Mouse (Mus musculus) hindbrain, embryonic 12.5 days (tissue): ENCODE measurements around the gene Rassf5. TPM values are rescaled to one million over a fixed set of nuclear protein-coding genes. Genes with fewer than 3 reads are reported as not detected.
A peak's percentile ranks its signal among the peaks of the same experiment; 100 is the strongest.

Experiments used
- ATAC-seq: fragments of 200-750 bp; cut with Nextera tagmentation; 2 replicates; pipeline ENCODE4 v1.8.0; 2017; ENCODE audit warnings: moderate TSS enrichment; ENCODE audit not compliant: low FRiP score
- H3K27ac ChIP-seq: fragments of 300-500 bp; sonication (generic); 2 replicates; pipeline ENCODE4 v1.5.1; 2016; ENCODE audit warnings: mild to moderate bottlenecking
- H3K27me3 ChIP-seq: fragments of 300-500 bp; sonication (generic); 2 replicates; pipeline ENCODE4 v1.6.1; 2016; ENCODE audit warnings: mild to moderate bottlenecking
- H3K36me3 ChIP-seq: fragments of 300-500 bp; sonication (generic); 2 replicates; pipeline ENCODE4 v1.6.1; 2016; ENCODE audit warnings: mild to moderate bottlenecking
- H3K4me1 ChIP-seq: fragments of 300-500 bp; sonication (generic); 2 replicates; pipeline ENCODE4 v1.6.1; 2016
- H3K4me2 ChIP-seq: fragments of 300-500 bp; sonication (generic); replicated peaks from 2 replicates; pipeline ENCODE4 v1.6.1; 2016; ENCODE audit warnings: mild to moderate bottlenecking
- H3K4me3 ChIP-seq: fragments of 300-500 bp; sonication (generic); 2 replicates; pipeline ENCODE4 v1.5.1; 2016; ENCODE audit warnings: mild to moderate bottlenecking
- H3K9ac ChIP-seq: fragments of 300-500 bp; sonication (generic); 2 replicates; pipeline ENCODE4 v1.6.1; 2016; ENCODE audit warnings: mild to moderate bottlenecking, moderate library complexity
- H3K9me3 ChIP-seq: fragments of 300-500 bp; sonication (generic); replicated peaks from 2 replicates; pipeline ENCODE4 v1.6.1; 2016; ENCODE audit warnings: mild to moderate bottlenecking
- WGBS: fragments of 180-500 bp; shearing (Covaris S2); methylation state at CpG from one replicate; pipeline ENCODE4 v1.1.7; 2016; 5-methylcytosine and 5-hydroxymethylcytosine counted together
- polyA plus RNA-seq: library from polyadenylated mRNA; unstranded; fragments of >200 nt; fragmentation: Nextera tagmentation; extraction: Ambion mirVana; gene quantifications from 2 replicates; pipeline ENCODE4 v1.2.1, GENCODE M21; 2016

Gene Rassf5
- polyA plus RNA-seq, 1 experiment from 2014 or later: 1.8 TPM

DNA sequence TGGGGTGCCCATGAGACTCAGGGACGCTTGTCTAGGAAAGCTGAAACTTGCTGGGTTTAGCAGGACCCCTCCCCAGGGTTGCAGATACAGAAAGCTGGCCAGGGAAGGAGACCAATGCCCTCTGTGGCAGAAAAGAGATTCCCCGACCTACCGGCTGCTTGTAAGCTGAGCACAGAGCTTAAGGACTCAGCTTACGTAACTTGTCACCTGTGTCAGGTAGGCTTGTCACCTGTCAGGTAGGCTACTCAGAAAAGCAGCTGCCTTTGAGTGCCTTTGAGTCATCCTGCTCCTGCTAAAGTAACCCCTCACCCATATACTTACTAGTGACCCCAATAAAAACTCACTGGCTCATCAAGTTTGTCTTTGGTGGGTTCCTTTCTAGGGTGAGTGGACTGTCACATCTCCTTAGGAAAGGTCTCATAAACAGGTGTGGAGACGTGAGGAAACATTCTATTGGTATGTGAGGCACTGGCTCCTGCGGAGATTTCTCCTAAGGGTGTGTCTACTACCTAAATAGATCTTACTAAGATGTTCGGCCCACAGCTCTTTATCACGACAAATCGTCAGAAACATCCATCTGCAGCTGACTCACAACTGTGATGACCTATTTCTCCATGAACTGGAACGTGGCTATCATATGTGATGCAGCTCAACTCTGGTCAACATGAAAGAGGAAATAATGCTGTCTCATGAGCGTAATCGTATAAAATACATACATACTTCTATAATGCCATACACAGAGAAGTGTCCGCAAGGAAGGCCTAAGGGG lies 23.1 kb downstream of the Rassf5 start:
- Histone ChIP-seq H3K36me3 (no peaks in the 10 kb centered on the region), H3K9me3 (no peaks in the 10 kb centered on the region), H3K27me3 (no peaks in the 10 kb centered on the region), H3K27ac (no peak overlapping the region), H3K4me1 (no peaks in the 10 kb centered on the region), H3K9ac (no peak overlapping the region), H3K4me3 (no peak overlapping the region), H3K4me2 (no peak overlapping the region)
- no peak for ATAC-seq
- 82% methylated on average over 13 of the region's 13 CpGs for WGBS

DNA sequence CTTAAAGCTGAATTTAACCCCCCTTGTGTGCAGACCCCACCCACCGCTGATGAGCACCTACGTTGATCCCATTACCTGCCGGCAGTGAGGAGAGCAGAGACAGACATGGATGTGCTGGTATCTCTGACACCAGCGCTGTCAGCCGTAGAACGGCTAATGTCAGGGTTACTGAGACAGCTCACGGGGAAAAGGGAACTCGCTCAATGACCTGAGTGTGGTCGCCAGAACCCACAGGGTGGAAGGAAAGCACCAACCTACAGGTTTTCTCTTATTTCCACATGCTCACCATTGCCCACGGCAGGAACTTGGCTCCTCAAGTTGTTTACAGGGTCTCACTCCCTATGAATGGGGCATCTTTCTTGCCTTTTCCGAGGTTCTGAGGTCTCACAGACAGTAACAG lies 26.1 kb downstream of the Rassf5 start:
- ATAC-seq: no peak
- Histone ChIP-seq H3K36me3 (no peaks in the 10 kb centered on the region), H3K27ac (no peak overlapping the region), H3K4me2 (no peak overlapping the region), H3K4me3 (no peak overlapping the region), H3K4me1 (no peaks in the 10 kb centered on the region), H3K27me3 (no peaks in the 10 kb centered on the region), H3K9me3 (no peaks in the 10 kb centered on the region), H3K9ac (no peak overlapping the region)
- WGBS: 88% methylated on average over 11 of the region's 11 CpGs

DNA sequence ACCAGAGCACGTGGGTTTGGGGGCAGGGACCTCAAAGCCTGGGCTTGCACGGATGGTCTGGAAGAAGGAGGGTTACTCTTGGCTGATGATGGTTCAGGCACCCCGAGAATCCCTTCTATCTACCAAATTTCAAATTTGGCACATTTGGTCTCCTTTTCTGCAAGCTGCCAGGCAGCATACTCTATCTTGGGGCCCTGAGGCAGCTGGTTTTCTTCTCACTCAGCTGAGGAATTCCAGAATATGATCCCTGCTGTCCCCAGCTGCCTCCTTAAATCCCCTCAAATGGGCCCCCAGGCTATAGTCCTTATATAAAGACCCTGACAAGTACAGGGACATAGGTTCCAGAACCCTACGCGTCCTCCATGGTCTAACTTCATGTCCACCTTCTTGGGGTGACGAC lies 31.7 kb downstream of the Rassf5 start:
- H3K4me3 ChIP-seq: no peak overlapping the region
- H3K4me2 ChIP-seq: no peak overlapping the region
- WGBS: 80% methylated on average over 6 of the region's 6 CpGs
- no peaks in the 10 kb centered on the region for H3K36me3 ChIP-seq
- no peaks in the 10 kb centered on the region for H3K27me3 ChIP-seq
- H3K27ac ChIP-seq: no peak overlapping the region
- H3K9me3 ChIP-seq: no peaks in the 10 kb centered on the region
- H3K4me1 ChIP-seq: 0 out of 2 replicates have a peak, but pooled peaks cover 5% of the 10 kb centered on the region
- no peak overlapping the region for H3K9ac ChIP-seq
- ATAC-seq: no peak

DNA sequence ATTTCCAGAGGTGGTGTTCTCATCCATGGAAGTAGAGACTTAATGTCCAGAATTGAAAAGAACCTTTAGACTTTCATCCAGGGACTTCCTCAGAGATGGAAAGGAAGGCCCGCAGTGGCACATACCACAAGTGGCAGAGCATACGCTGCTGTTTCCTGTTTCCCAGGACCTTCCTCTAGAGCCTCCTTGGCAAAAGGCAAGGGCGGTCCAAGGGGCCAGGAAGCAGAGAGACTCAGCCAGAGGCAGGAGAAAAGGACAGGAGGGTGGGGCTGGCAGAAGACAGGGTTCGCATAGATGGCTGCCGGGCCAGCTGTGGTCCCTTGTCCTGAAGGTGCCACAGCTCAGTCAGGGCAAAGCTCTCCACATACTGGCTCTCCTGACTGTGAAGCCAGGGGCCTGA lies 32.1 kb downstream of the Rassf5 start:
- no peak for ATAC-seq
- WGBS: 80% methylated on average over 5 of the region's 5 CpGs

DNA sequence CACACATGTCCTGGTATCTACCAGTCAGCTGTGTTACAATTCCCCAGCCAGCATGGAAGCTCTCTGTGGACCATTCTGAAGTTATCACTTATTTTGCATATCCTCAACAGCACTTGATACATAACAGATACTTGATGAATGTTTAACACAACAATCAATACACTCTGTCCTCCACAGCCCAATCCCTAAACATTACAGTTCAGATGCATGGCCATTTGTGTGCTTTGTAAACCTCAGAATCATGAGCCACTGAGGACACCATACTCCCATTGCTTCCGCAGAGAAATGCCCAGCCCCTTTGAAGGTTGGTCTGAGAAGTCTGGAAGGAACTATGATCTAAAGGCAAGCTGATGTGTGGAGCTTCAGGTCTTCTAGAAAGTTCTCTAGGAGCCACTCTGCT lies 33.4 kb downstream of the Rassf5 start:
- Histone ChIP-seq H3K4me2 (no peak overlapping the region), H3K4me3 (no peak overlapping the region), H3K36me3 (no peaks in the 10 kb centered on the region), H3K9me3 (no peaks in the 10 kb centered on the region), H3K27me3 (no peaks in the 10 kb centered on the region), H3K9ac (no peak overlapping the region), H3K4me1 (0 out of 2 replicates have a peak, but pooled peaks cover 5% of the 10 kb centered on the region), H3K27ac (no peak overlapping the region)
- no peak for ATAC-seq
- WGBS: 79% methylated on average over 1 of the region's 1 CpGs

More for the DNA sequence above, 32.1 kb downstream of the Rassf5 start:
- 0 out of 2 replicates have a peak, but pooled peaks cover 5% of the 10 kb centered on the region for H3K4me1 ChIP-seq
- H3K4me2 ChIP-seq: no peak overlapping the region
- no peak overlapping the region for H3K4me3 ChIP-seq
- no peak overlapping the region for H3K27ac ChIP-seq
- H3K27me3 ChIP-seq: no peaks in the 10 kb centered on the region
- no peak overlapping the region for H3K9ac ChIP-seq
- no peaks in the 10 kb centered on the region for H3K9me3 ChIP-seq
- no peaks in the 10 kb centered on the region for H3K36me3 ChIP-seq

DNA sequence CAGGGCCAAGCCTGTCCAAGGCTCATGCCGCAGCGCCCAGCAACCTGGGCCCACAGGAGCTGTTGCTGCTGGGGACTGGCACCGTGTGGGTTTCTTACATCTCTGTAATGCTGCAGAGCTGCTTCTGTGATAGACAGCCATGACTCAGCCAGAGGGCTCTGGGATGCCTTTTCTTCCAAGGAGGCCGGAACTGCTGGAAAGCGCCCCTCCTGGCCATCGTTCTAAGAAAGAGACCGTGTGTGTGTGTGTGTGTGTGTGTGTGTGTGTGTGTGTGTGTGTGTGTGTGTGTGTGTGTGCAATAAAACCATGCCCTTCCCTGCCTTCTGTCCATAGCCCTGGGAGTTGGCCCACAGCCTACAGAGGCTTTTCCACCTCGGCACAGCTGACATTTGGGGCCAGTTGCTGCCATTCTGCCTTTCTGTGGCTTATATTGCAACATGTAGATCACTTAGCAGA lies 35.1 kb downstream of the Rassf5 start:
- no peak overlapping the region for H3K4me3 ChIP-seq
- no peaks in the 10 kb centered on the region for H3K36me3 ChIP-seq
- H3K4me1 ChIP-seq: 0 out of 2 replicates have a peak, but pooled peaks cover 5% of the 10 kb centered on the region
- WGBS: 71% methylated on average over 5 of the region's 8 CpGs
- no peak overlapping the region for H3K4me2 ChIP-seq
- H3K9ac ChIP-seq: no peak overlapping the region
- no peak for ATAC-seq
- no peaks in the 10 kb centered on the region for H3K27me3 ChIP-seq
- H3K27ac ChIP-seq: no peak overlapping the region
- H3K9me3 ChIP-seq: no peaks in the 10 kb centered on the region

DNA sequence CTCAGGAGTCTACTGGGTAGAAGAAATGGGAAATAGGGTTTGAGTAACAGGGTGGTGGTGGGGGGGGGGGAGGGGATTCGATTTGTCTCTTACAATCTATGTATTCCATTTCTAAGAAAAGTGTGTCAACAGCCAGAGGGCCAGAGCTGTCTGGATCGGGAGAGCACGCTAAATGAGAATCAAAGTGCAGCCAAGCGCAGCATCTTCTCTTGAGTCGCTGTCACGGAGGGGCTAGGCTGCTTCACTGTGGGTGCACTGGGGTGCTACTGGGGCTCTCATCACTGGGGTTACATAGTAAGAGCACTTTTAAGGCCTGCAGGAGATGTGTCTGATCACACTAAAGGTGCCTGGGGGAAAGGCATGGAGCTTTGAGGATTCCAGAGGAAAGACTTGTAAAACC lies 36.3 kb downstream of the Rassf5 start:
- Histone ChIP-seq H3K36me3 (no peaks in the 10 kb centered on the region), H3K9me3 (no peaks in the 10 kb centered on the region), H3K27ac (no peak overlapping the region), H3K27me3 (no peaks in the 10 kb centered on the region), H3K4me2 (no peak overlapping the region), H3K4me3 (no peak overlapping the region), H3K9ac (no peak overlapping the region), H3K4me1 (0 out of 2 replicates have a peak, but pooled peaks cover 5% of the 10 kb centered on the region)
- ATAC-seq: peak; percentile 52; the same call in 1 of the 2 replicates
- WGBS: 66% methylated on average over 6 of the region's 6 CpGs

DNA sequence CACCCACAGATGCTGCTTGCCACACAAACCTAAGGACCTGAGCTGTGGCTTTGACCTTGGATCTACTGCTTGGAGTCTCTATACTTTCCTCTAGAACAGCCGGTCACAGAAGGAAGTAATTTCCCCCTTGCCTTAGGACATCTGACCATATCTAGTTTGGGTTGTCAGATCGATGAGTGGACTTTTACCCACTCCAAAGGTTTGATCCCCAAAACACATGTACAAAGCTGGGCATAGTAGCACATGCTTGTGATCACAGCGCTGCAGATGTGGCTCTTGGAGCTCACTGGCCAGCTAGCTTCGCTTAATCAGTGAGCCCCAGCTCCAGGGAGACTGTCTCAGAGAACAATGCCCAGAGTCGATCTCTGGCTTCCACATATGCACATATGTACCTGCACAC lies 37.0 kb downstream of the Rassf5 start:
- H3K27me3 ChIP-seq: no peaks in the 10 kb centered on the region
- no peak for ATAC-seq
- H3K36me3 ChIP-seq: no peaks in the 10 kb centered on the region
- H3K4me2 ChIP-seq: no peak overlapping the region
- H3K9ac ChIP-seq: no peak overlapping the region
- WGBS: 92% methylated on average over 5 of the region's 5 CpGs
- no peaks in the 10 kb centered on the region for H3K9me3 ChIP-seq
- H3K4me3 ChIP-seq: no peak overlapping the region
- H3K27ac ChIP-seq: no peak overlapping the region
- H3K4me1 ChIP-seq: no peaks in the 10 kb centered on the region

DNA sequence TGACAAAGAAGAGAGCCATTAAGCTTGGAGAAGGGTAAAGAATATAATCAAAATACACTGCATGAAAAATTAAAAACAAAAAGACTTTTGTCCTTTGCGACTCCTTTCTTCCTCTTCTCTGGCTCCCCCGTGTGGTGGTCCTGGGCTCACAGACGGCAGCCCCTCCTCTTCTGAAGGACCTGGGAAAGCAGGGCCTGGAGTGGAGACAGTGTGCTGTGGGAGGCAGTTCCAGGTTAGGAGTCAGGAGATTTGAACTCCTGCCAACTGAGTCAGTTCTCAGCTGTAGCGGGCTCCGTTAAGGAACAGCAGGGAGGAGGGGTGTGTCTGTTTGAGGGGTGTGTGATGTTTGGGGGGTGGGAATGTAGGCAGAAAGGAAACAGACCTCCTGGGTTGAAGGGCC lies 37.5 kb downstream of the Rassf5 start:
- Histone ChIP-seq H3K4me1 (no peaks in the 10 kb centered on the region), H3K9me3 (no peaks in the 10 kb centered on the region), H3K4me3 (no peak overlapping the region), H3K27me3 (no peaks in the 10 kb centered on the region), H3K4me2 (no peak overlapping the region), H3K27ac (no peak overlapping the region), H3K36me3 (no peaks in the 10 kb centered on the region), H3K9ac (no peak overlapping the region)
- 7% methylated on average over 5 of the region's 5 CpGs for whole genome bisulfite sequencing
- peak; percentile 47; the same call in 1 of the 2 replicates for ATAC-seq

DNA sequence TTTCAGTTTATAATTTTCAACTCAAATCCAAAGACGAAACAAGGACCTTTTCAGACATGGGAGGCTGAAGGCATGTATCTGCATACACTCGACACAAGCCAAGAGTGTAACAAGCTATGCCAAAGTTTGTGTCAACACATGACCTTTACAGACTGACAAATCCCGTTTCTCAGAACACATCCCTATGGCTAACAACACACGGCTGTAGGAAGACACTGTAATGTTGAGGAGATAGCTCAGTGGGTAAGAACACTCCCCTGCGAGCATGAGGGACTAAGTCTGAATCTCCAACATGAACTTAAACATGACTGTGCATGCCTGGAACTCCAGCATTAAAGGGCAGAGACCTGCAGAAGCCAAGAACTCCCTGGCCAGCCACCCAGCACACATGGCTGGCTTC lies 38.7 kb downstream of the Rassf5 start:
- 92% methylated on average over 5 of the region's 5 CpGs for WGBS
- H3K27ac ChIP-seq: no peak overlapping the region

DNA sequence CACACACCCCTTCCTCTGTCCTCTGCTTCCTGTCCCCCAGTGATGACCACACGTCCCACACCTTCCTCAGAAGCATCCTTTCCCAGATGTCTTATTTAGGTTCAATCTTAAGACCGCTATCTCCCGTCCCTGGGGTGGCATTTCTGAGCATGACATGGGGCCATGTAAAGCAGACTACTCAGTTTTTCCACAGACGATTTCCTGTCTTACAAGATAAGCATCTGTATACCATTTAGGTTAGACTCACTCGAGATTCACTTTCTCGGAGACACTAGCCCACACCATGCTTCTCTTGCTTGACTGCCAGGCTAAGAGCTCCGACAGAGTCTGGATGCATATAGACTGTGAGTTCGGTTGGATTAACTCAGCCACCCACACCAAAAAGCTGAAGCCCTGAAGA lies 40.6 kb downstream of the Rassf5 start:
- Histone ChIP-seq H3K9me3 (no peaks in the 10 kb centered on the region), H3K27me3 (0 out of 2 replicates have a peak, but pooled peaks cover 4% of the 10 kb centered on the region), H3K4me3 (no peak overlapping the region), H3K27ac (no peak overlapping the region), H3K9ac (no peak overlapping the region), H3K36me3 (no peaks in the 10 kb centered on the region), H3K4me2 (no peak overlapping the region), H3K4me1 (no peaks in the 10 kb centered on the region)
- ATAC-seq: no peak
- 82% methylated on average over 8 of the region's 8 CpGs for WGBS

More for the DNA sequence above, 38.7 kb downstream of the Rassf5 start:
- Histone ChIP-seq H3K4me1 (no peaks in the 10 kb centered on the region), H3K9ac (no peak overlapping the region), H3K4me3 (no peak overlapping the region), H3K4me2 (no peak overlapping the region), H3K36me3 (no peaks in the 10 kb centered on the region), H3K27me3 (no peaks in the 10 kb centered on the region), H3K9me3 (no peaks in the 10 kb centered on the region)
- no peak for ATAC-seq

DNA sequence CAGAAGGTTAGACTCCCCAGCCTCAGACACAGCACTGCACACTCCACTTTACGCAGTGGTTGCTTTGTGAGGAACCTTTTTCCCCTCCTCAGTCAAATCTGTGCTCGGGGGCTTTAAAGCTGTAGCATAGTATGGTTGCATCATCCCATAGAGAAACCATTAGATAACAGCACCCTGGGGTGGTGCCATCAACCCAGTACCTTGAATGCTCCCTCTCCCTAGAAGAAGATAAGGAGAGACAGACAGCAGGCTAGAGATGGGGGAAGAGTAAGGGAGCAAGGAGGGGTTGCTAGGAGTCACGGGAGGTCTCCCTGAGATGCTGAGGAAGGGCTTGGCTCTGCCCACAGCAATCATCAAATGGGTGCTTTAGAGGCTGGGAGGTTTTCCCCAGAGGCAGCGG lies 43.7 kb downstream of the Rassf5 start:
- Histone ChIP-seq H3K4me3 (no peak overlapping the region), H3K27ac (no peak overlapping the region), H3K4me1 (no peaks in the 10 kb centered on the region), H3K4me2 (no peak overlapping the region), H3K9ac (no peak overlapping the region), H3K9me3 (no peaks in the 10 kb centered on the region), H3K36me3 (no peaks in the 10 kb centered on the region), H3K27me3 (0 out of 2 replicates have a peak, but pooled peaks cover 4% of the 10 kb centered on the region)
- 87% methylated on average over 4 of the region's 4 CpGs for WGBS
- ATAC-seq: no peak

DNA sequence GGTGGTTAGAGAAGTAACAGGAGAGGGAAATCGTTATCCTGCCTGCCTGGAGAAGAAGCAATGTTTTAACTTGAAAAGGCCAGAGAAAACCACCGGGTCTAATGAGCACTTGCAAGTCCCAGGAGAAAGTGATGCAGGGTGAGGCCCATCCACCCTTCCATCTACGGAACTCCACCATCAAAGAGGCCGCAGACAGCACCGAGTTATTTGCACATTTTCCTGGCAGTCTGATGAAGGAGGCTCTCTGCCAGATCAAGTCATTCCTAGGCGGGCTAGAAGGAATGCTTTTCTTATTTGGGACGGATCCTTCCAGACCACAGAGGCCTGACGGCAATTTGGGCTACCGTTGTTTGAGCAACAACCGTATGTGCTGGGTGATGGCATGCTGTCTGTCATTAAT lies 44.5 kb downstream of the Rassf5 start:
- Histone ChIP-seq H3K27me3 (0 out of 2 replicates have a peak, but pooled peaks cover 4% of the 10 kb centered on the region), H3K9me3 (no peaks in the 10 kb centered on the region), H3K27ac (no peak overlapping the region), H3K4me1 (no peaks in the 10 kb centered on the region), H3K4me3 (no peak overlapping the region), H3K4me2 (no peak overlapping the region), H3K9ac (no peak overlapping the region), H3K36me3 (no peaks in the 10 kb centered on the region)
- ATAC-seq: no peak
- 83% methylated on average over 10 of the region's 10 CpGs for WGBS
